Mouse (Mus musculus) bone marrow, adult 2 months (tissue): ENCODE measurements at regions not wholly inside any gene's neighbourhood (a gene's known extent, or its start where the extent isn't known, plus 50 kb on each side); places are given as distances from the start of the nearest gene placed in this dataset.

Experiments
- H3K27ac ChIP-seq: fragments of 200-500 bp; 2 replicates; pipeline ENCODE4 v1.5.1; 2012; ENCODE audit warnings: low read depth, mild to moderate bottlenecking, control low read depth, inconsistent platforms, low read length; ENCODE audit not compliant: control insufficient read depth, poor library complexity, insufficient read depth
- H3K4me1 ChIP-seq: fragments of 200-500 bp; 2 replicates; pipeline ENCODE4 v1.6.1; 2011; ENCODE audit warnings: low read length; ENCODE audit not compliant: control insufficient read depth, insufficient read depth
- H3K4me3 ChIP-seq: fragments of 200-500 bp; replicated peaks from 2 replicates; pipeline ENCODE3; 2011; ENCODE audit warnings: mild to moderate bottlenecking, low read depth, low read length, control low read depth; ENCODE audit not compliant: control insufficient read depth
- CTCF ChIP-seq: fragments of 200-500 bp; IDR thresholded peaks from 2 replicates; pipeline ENCODE4 v1.5.1; 2011; ENCODE audit warnings: low read length, control low read depth; ENCODE audit not compliant: control insufficient read depth, insufficient read depth
- POLR2A ChIP-seq: fragments of 200-500 bp; IDR thresholded peaks from 2 replicates; pipeline ENCODE4 v1.6.1; 2011; ENCODE audit warnings: low read depth, mild to moderate bottlenecking, control low read depth, low read length, borderline replicate concordance; ENCODE audit not compliant: control insufficient read depth
- WGBS: fragments of 180-500 bp; shearing (Covaris S2); methylation state at CpG from one replicate; pipeline ENCODE4 v1.1.7; 2018; 5-methylcytosine and 5-hydroxymethylcytosine counted together

- Histone ChIP-seq H3K27ac (no peak overlapping the region), H3K4me3 (no peak overlapping the region), H3K4me1 (no peaks in the 10 kb centered on the region; the same call in 1 of the 2 replicates)
- WGBS: 9% methylated on average over 2 of the region's 2 CpGs
- TF ChIP-seq POLR2A: no peak
Measured at GRCm38 (mm10) chr13:89454249-89455018, 85.2 kb upstream of the Hapln1 start.

GRCm38 (mm10) chr13:89463746-89464145 lies 75.8 kb upstream of the Hapln1 start:
- H3K27ac ChIP-seq: no peak overlapping the region
- 81% methylated on average over 4 of the region's 4 CpGs for WGBS
- H3K4me3 ChIP-seq: no peak overlapping the region
- H3K4me1 ChIP-seq: no peaks in the 10 kb centered on the region
- TF ChIP-seq CTCF (no peak), POLR2A (no peak)
